Mouse (Mus musculus) limb, embryonic 13.5 days (tissue): ENCODE results near the gene Rac1. TPM values are rescaled to one million over a fixed set of nuclear protein-coding genes. Genes with fewer than 3 reads are reported as not detected.

Experiments
- ATAC-seq: fragments of 200-750 bp; cut with Nextera tagmentation; 2 replicates; pipeline ENCODE4 v1.8.0; 2017; ENCODE audit warnings: low read depth, moderate number of reproducible peaks, moderate TSS enrichment; ENCODE audit not compliant: low FRiP score
- H3K27ac ChIP-seq: fragments of 300-500 bp; sonication (generic); 2 replicates; pipeline ENCODE4 v1.5.1; 2015; ENCODE audit warnings: inconsistent platforms, mild to moderate bottlenecking, moderate library complexity
- H3K27me3 ChIP-seq: fragments of 300-500 bp; sonication (generic); 2 replicates; pipeline ENCODE4 v1.6.1; 2015; ENCODE audit warnings: mild to moderate bottlenecking, inconsistent platforms
- H3K36me3 ChIP-seq: fragments of 300-500 bp; sonication (generic); 2 replicates; pipeline ENCODE4 v1.6.1; 2015; ENCODE audit warnings: inconsistent platforms, mild to moderate bottlenecking, moderate library complexity
- H3K4me1 ChIP-seq: fragments of 300-500 bp; sonication (generic); 2 replicates; pipeline ENCODE4 v1.6.1; 2015; ENCODE audit warnings: inconsistent platforms
- H3K4me2 ChIP-seq: fragments of 300-500 bp; sonication (generic); replicated peaks from 2 replicates; pipeline ENCODE4 v1.6.1; 2015; ENCODE audit warnings: inconsistent platforms, mild to moderate bottlenecking, moderate library complexity
- H3K4me3 ChIP-seq: fragments of 300-500 bp; sonication (generic); 2 replicates; pipeline ENCODE4 v1.5.1; 2015; ENCODE audit warnings: moderate library complexity, mild to moderate bottlenecking, inconsistent platforms
- H3K9ac ChIP-seq: fragments of 300-500 bp; sonication (generic); 2 replicates; pipeline ENCODE4 v1.6.1; 2015; ENCODE audit warnings: mild to moderate bottlenecking, inconsistent platforms
- H3K9me3 ChIP-seq: fragments of 300-500 bp; sonication (generic); 2 replicates; pipeline ENCODE4 v1.6.1; 2016; ENCODE audit warnings: inconsistent platforms
- WGBS: fragments of 180-500 bp; shearing (Covaris S2); methylation state at CpG from one replicate; pipeline ENCODE4 v1.1.7; 2015; 5-methylcytosine and 5-hydroxymethylcytosine counted together
- polyA plus RNA-seq: library from polyadenylated mRNA; unstranded; fragments of >200 nt; fragmentation: Nextera tagmentation; extraction: Ambion mirVana; gene quantifications from 2 replicates; pipeline ENCODE4 v1.2.1, GENCODE M21; 2015

The Rac1 gene
- polyA plus RNA-seq, 1 experiment from 2014 or later: 450 TPM

GRCm38 (mm10) chr5:143522882-143523281 lies 5.0 kb downstream of the Rac1 start:
- H3K36me3 ChIP-seq: peaks cover 20% of the 10 kb centered on the region
- no peaks in the 10 kb centered on the region for H3K9me3 ChIP-seq
- H3K27me3 ChIP-seq: no peaks in the 10 kb centered on the region
- no peak overlapping the region for H3K4me3 ChIP-seq
- no peak overlapping the region for H3K4me2 ChIP-seq
- WGBS: 93% methylated on average over 3 of the region's 3 CpGs
- peaks cover 42% of the 10 kb centered on the region for H3K4me1 ChIP-seq
- ATAC-seq: no peak
- no peak overlapping the region for H3K9ac ChIP-seq
- no peak overlapping the region for H3K27ac ChIP-seq

GRCm38 (mm10) chr5:143520415-143520814 lies 7.4 kb downstream of the Rac1 start:
- no peak for ATAC-seq
- WGBS: 83% methylated on average over 2 of the region's 2 CpGs
- Histone ChIP-seq H3K9ac (no peak overlapping the region), H3K4me3 (no peak overlapping the region), H3K36me3 (peaks cover 37% of the 10 kb centered on the region), H3K9me3 (no peaks in the 10 kb centered on the region), H3K27ac (no peak overlapping the region), H3K4me1 (peaks cover 33% of the 10 kb centered on the region), H3K27me3 (no peaks in the 10 kb centered on the region), H3K4me2 (no peak overlapping the region)

GRCm38 (mm10) chr5:143518045-143518591 lies 9.7 kb downstream of the Rac1 start:
- H3K4me3 ChIP-seq: no peak overlapping the region
- 84% methylated on average over 6 of the region's 6 CpGs for WGBS
- H3K4me1 ChIP-seq: peaks cover 18% of the 10 kb centered on the region
- H3K9me3 ChIP-seq: no peaks in the 10 kb centered on the region
- H3K4me2 ChIP-seq: no peak overlapping the region
- peaks cover 50% of the 10 kb centered on the region for H3K36me3 ChIP-seq
- no peaks in the 10 kb centered on the region for H3K27me3 ChIP-seq
- H3K9ac ChIP-seq: no peak overlapping the region
- no peak overlapping the region for H3K27ac ChIP-seq
- no peak for ATAC-seq

- H3K4me2 ChIP-seq: no peak overlapping the region
- H3K27me3 ChIP-seq: no peaks in the 10 kb centered on the region
- peaks cover 18% of the 10 kb centered on the region for H3K4me1 ChIP-seq
- WGBS: 68% methylated on average over 6 of the region's 6 CpGs
- H3K27ac ChIP-seq: no peak overlapping the region
- H3K36me3 ChIP-seq: peaks cover 55% of the 10 kb centered on the region
- no peak for ATAC-seq
- no peak overlapping the region for H3K4me3 ChIP-seq
- H3K9me3 ChIP-seq: no peaks in the 10 kb centered on the region
- no peak overlapping the region for H3K9ac ChIP-seq
Measured at GRCm38 (mm10) chr5:143517436-143517835, 10.4 kb downstream of the Rac1 start.

- Histone ChIP-seq H3K4me3 (no peak overlapping the region), H3K4me1 (peaks cover 18% of the 10 kb centered on the region), H3K36me3 (peaks cover 59% of the 10 kb centered on the region), H3K9ac (no peak overlapping the region), H3K9me3 (no peaks in the 10 kb centered on the region), H3K4me2 (no peak overlapping the region), H3K27ac (no peak overlapping the region), H3K27me3 (no peaks in the 10 kb centered on the region)
- 89% methylated on average over 11 of the region's 11 CpGs for WGBS
- ATAC-seq: no peak
Measured at GRCm38 (mm10) chr5:143517005-143517404, 10.8 kb downstream of the Rac1 start.

- Histone ChIP-seq H3K27me3 (no peaks in the 10 kb centered on the region), H3K36me3 (peaks cover 73% of the 10 kb centered on the region), H3K4me2 (no peak overlapping the region), H3K9me3 (no peaks in the 10 kb centered on the region), H3K27ac (no peak overlapping the region), H3K4me1 (peaks cover 20% of the 10 kb centered on the region), H3K9ac (no peak overlapping the region), H3K4me3 (no peak overlapping the region)
- 91% methylated on average over 5 of the region's 5 CpGs for WGBS
- ATAC-seq: no peak
Measured at GRCm38 (mm10) chr5:143514878-143515277, 13.0 kb downstream of the Rac1 start.

- no peaks in the 10 kb centered on the region for H3K9me3 ChIP-seq
- no peak overlapping the region for H3K9ac ChIP-seq
- WGBS: 88% methylated on average over 4 of the region's 4 CpGs
- H3K4me3 ChIP-seq: no peak overlapping the region
- no peak for ATAC-seq
- H3K27me3 ChIP-seq: no peaks in the 10 kb centered on the region
- H3K4me2 ChIP-seq: no peak overlapping the region
- peaks cover 93% of the 10 kb centered on the region for H3K36me3 ChIP-seq
- no peak overlapping the region for H3K27ac ChIP-seq
- peaks cover 21% of the 10 kb centered on the region for H3K4me1 ChIP-seq
Measured at GRCm38 (mm10) chr5:143512305-143512704, 15.5 kb downstream of the Rac1 start.

- 85% methylated on average over 4 of the region's 4 CpGs for WGBS
- H3K9ac ChIP-seq: no peak overlapping the region
- H3K4me3 ChIP-seq: no peak overlapping the region
- H3K9me3 ChIP-seq: no peaks in the 10 kb centered on the region
- ATAC-seq: no peak
- H3K4me2 ChIP-seq: no peak overlapping the region
- H3K27ac ChIP-seq: no peak overlapping the region
- H3K27me3 ChIP-seq: no peaks in the 10 kb centered on the region
- peaks cover 21% of the 10 kb centered on the region for H3K4me1 ChIP-seq
- peaks cover 92% of the 10 kb centered on the region for H3K36me3 ChIP-seq
Measured at GRCm38 (mm10) chr5:143511577-143511976, 16.3 kb downstream of the Rac1 start.

- Histone ChIP-seq H3K27ac (peak overlapping the region; percentile 22; the same call in 1 of the 2 replicates), H3K36me3 (peaks cover 89% of the 10 kb centered on the region), H3K9me3 (no peaks in the 10 kb centered on the region), H3K4me2 (no peak overlapping the region), H3K4me1 (peaks cover 21% of the 10 kb centered on the region), H3K27me3 (no peaks in the 10 kb centered on the region), H3K9ac (no peak overlapping the region), H3K4me3 (no peak overlapping the region)
- no peak for ATAC-seq
- 79% methylated on average over 11 of the region's 11 CpGs for WGBS
Measured at GRCm38 (mm10) chr5:143509737-143510136, 18.1 kb downstream of the Rac1 start.

- Histone ChIP-seq H3K4me1 (peaks cover 21% of the 10 kb centered on the region), H3K27ac (no peak overlapping the region), H3K9ac (no peak overlapping the region), H3K9me3 (no peaks in the 10 kb centered on the region), H3K27me3 (no peaks in the 10 kb centered on the region), H3K4me2 (no peak overlapping the region), H3K36me3 (peaks cover 89% of the 10 kb centered on the region), H3K4me3 (no peak overlapping the region)
- ATAC-seq: no peak
- 87% methylated on average over 9 of the region's 9 CpGs for WGBS
Measured at GRCm38 (mm10) chr5:143509294-143509693, 18.5 kb downstream of the Rac1 start.

GRCm38 (mm10) chr5:143505545-143505944 lies 22.3 kb downstream of the Rac1 start:
- WGBS: 85% methylated on average over 7 of the region's 7 CpGs

GRCm38 (mm10) chr5:143505056-143505455 lies 22.8 kb downstream of the Rac1 start:
- Histone ChIP-seq H3K27me3 (no peaks in the 10 kb centered on the region), H3K4me3 (no peak overlapping the region), H3K4me2 (no peak overlapping the region), H3K4me1 (peaks cover 21% of the 10 kb centered on the region), H3K27ac (no peak overlapping the region), H3K36me3 (peaks cover 85% of the 10 kb centered on the region), H3K9ac (no peak overlapping the region), H3K9me3 (no peaks in the 10 kb centered on the region)
- no peak for ATAC-seq
- WGBS: 83% methylated on average over 8 of the region's 8 CpGs

More at GRCm38 (mm10) chr5:143505545-143505944, 22.3 kb downstream of the Rac1 start:
- Histone ChIP-seq H3K27me3 (no peaks in the 10 kb centered on the region), H3K9me3 (no peaks in the 10 kb centered on the region), H3K4me2 (no peak overlapping the region), H3K4me1 (peaks cover 21% of the 10 kb centered on the region), H3K27ac (no peak overlapping the region), H3K36me3 (peaks cover 86% of the 10 kb centered on the region), H3K9ac (no peak overlapping the region), H3K4me3 (no peak overlapping the region)
- no peak for ATAC-seq

- Histone ChIP-seq H3K9me3 (no peaks in the 10 kb centered on the region), H3K4me2 (no peak overlapping the region), H3K36me3 (peaks cover 85% of the 10 kb centered on the region), H3K9ac (no peak overlapping the region), H3K27ac (no peak overlapping the region), H3K4me1 (peaks cover 16% of the 10 kb centered on the region), H3K27me3 (no peaks in the 10 kb centered on the region), H3K4me3 (no peak overlapping the region)
- WGBS: 68% methylated on average over 3 of the region's 3 CpGs
- ATAC-seq: no peak
Measured at GRCm38 (mm10) chr5:143504453-143504852, 23.4 kb downstream of the Rac1 start.
